Mouse (Mus musculus): ENCODE measurements around the gene Csrp2. TPM values are rescaled to one million over a fixed set of nuclear protein-coding genes. Genes with fewer than 3 reads are reported as not detected.

The Csrp2 gene
- 4.7 and 8.4 TPM in 2 replicates for polyA plus RNA-seq (2012; ENCODE audit: low replicate concordance)

DNA sequence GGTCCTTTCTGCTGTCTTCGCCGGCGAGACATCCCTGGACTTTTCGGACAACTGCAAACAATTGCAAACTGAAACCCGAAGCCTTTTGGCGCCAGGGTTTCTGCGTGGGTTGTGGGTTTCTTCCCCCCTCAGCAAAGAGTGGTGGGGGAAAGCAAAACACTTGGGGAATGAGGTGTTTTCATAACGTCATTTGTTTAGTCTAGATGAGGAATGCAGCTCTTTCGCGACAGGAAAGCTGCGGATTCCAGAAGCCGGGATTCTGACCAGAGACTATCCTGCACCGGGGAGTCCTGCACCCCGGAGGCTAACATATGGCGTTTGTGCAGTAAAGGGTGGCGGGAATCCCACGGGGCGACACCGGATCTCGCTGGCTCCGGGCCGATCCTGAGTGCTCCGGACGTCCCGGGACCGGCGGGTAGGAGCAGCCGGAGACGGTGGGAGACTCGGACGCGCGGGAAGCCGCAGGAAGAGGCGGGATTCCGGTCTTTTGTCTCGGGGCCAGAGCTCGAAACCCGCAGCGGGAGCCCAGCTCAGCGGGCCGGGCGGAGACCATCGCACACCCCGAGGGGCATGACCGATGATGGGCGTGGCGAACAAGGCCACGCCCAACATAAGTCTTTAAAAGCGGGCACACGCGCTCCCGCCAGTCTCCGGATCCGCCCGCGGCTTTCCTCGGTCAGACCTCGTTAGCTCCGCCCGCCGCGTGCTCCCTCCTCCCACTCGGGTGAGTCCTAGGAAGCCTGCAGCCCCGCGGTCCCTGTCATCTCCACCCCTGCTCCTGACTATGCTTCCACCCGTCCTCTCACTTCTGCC lies at the start of gene Csrp2:
Gene Csrp2 (plus strand): TSS at position 259 of the 813 bp plus-strand sequence.

Other genes starting within 250 kb of the Csrp2 start
- 33.4 and 39.8 TPM in 2 replicates for gene E2f7, start 174.3 kb upstream of the Csrp2 start, polyA plus RNA-seq (2012; ENCODE audit: low replicate concordance)
- 0.51 and 3.5 TPM in 2 replicates for gene Zdhhc17, start 90.4 kb downstream of the Csrp2 start, polyA plus RNA-seq (2012; ENCODE audit: low replicate concordance)
- 5.7 and 7.8 TPM in 2 replicates for gene Osbpl8, start 245.0 kb downstream of the Csrp2 start, polyA plus RNA-seq (2012; ENCODE audit: low replicate concordance)